15 mouse cellular contexts compared by ENCODE assay signal in the genomic region with DNA sequence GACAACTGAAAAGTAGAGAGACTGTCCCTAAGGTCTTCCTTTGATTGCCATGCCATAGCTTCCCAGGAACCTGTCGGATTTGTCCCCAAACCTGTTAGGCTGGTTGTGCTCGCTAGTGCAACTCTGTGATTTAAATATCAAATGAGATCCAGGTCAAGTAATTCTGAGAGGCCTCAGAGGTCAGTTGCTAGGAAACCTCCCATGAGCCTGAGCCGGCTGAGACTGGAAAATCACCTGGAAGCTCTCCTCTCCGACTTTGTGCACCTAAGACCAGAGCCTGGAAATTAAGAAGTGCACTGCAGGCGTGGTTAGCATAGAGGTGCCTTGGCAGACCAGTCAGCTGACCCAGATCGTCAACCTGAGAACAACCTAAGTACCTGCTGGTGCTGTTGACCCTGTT. TPM values are rescaled to one million over a fixed set of nuclear protein-coding genes. Genes with fewer than 3 reads are reported as not detected.
DNase-seq lines count a peak whose midpoint lies in the region; ATAC-seq and TF ChIP-seq lines count a peak whose summit lies in the region.
"Had no signal": no experiment of that assay in that cellular context is flagged by ENCODE, and none has a peak within 500 bp of the region (broad histone marks: within the 10 kb centered on the region; RNA-seq: fewer than 3 reads in every experiment).

No protein-coding gene starts in this region.

- WGBS in embryonic facial prominence, embryonic 10.5 days, result 39% methylated on average over 6 of the region's 6 CpGs
- 25% methylated on average over 6 of the region's 6 CpGs for WGBS in intestine, postnatal 0 days

- no peak overlapping the region for H3K9ac ChIP-seq in intestine, postnatal 0 days (ENCODE audit: low read depth, low read length)
- H3K9ac ChIP-seq: embryonic facial prominence, embryonic 13.5 days; forebrain, postnatal 0 days; limb, embryonic 13.5 days had no signal

- DNase-seq in embryonic facial prominence, embryonic 10.5 days (ENCODE audit: low spot score), result peak; percentile 43
- peak; percentile 69 to 86 for DNase-seq in kidney, postnatal 36 days
- DNase-seq in lung, postnatal 4 days, result peak; percentile 54 to 71
- no peak for DNase-seq in cerebellum, adult 18-20 months
- DNase-seq in urinary bladder, postnatal 10 days (ENCODE audit: low spot score), result no peak
- DNase-seq in adrenal gland, postnatal 14 days, result no peak
- DNase-seq: forebrain, postnatal 0 days; heart, postnatal 36 days; thymus, postnatal 25 days had no signal

- H3K36me3 ChIP-seq in embryonic facial prominence, embryonic 10.5 days (replicated peaks), result peaks cover 4% of the 10 kb centered on the region
- peaks cover 5% of the 10 kb centered on the region; the same call in 1 of the 2 replicates for H3K36me3 ChIP-seq in intestine, postnatal 0 days (ENCODE audit: control insufficient read depth, insufficient read depth)

- H3K9me3 ChIP-seq in embryonic facial prominence, embryonic 10.5 days, result peaks cover 4% of the 10 kb centered on the region; the same call in 1 of the 2 replicates
- H3K9me3 ChIP-seq in intestine, postnatal 0 days (ENCODE audit: control insufficient read depth), result no peaks in the 10 kb centered on the region
- H3K9me3 ChIP-seq: embryonic facial prominence, embryonic 13.5 days had no signal

- peak overlapping the region; percentile 31; the same call in 1 of the 2 replicates for H3K27ac ChIP-seq in embryonic facial prominence, embryonic 10.5 days (replicated peaks)
- H3K27ac ChIP-seq in intestine, postnatal 0 days (ENCODE audit: low read depth, low read length), result no peak overlapping the region
- H3K27ac ChIP-seq: embryonic facial prominence, embryonic 13.5 days; limb, embryonic 13.5 days had no signal

- H3K27me3 ChIP-seq in embryonic facial prominence, embryonic 10.5 days (replicated peaks; ENCODE audit: low read depth, poor library complexity, severe bottlenecking), result no peaks in the 10 kb centered on the region
- H3K27me3 ChIP-seq in intestine, postnatal 0 days (replicated peaks; ENCODE audit: control insufficient read depth, insufficient read depth, low read length), result no peaks in the 10 kb centered on the region; the same call in 1 of the 2 replicates
- H3K27me3 ChIP-seq: embryonic facial prominence, embryonic 13.5 days; limb, embryonic 13.5 days had no signal

- no peak overlapping the region for H3K4me3 ChIP-seq in embryonic facial prominence, embryonic 10.5 days
- no peak overlapping the region for H3K4me3 ChIP-seq in intestine, postnatal 0 days (ENCODE audit: low read depth, low read length)
- H3K4me3 ChIP-seq: embryonic facial prominence, embryonic 13.5 days; limb, embryonic 13.5 days; myocyte had no signal

- no peak for TF ChIP-seq CTCF in intestine, postnatal 0 days (IDR thresholded peaks at IDR 0.05; ENCODE audit: low read depth)

- H3K4me2 ChIP-seq in intestine, postnatal 0 days (replicated peaks; ENCODE audit: low read depth), result no peak overlapping the region
- H3K4me2 ChIP-seq: embryonic facial prominence, embryonic 13.5 days; limb, embryonic 13.5 days had no signal

- peak; percentile 52; the same call in 1 of the 2 replicates for ATAC-seq in intestine, postnatal 0 days
- ATAC-seq: forebrain, postnatal 0 days had no signal

- peaks cover 26% of the 10 kb centered on the region for H3K4me1 ChIP-seq in embryonic facial prominence, embryonic 10.5 days
- H3K4me1 ChIP-seq in intestine, postnatal 0 days (replicated peaks; ENCODE audit: control insufficient read depth, insufficient read depth, low read length), result no peaks in the 10 kb centered on the region

RNA-seq across cellular contexts. Expression of a gene that starts 41.0 kb away (rescaled TPM):
- polyA plus RNA-seq in embryonic facial prominence, embryonic 10.5 days (2016; fragmentation: Nextera tagmentation; extraction: Ambion mirVana), result 5.7 and 6.4 TPM in 2 replicates
- polyA plus RNA-seq in intestine, postnatal 0 days (2015; fragmentation: Nextera tagmentation; extraction: Ambion mirVana), result 0.04 and 0.07 TPM in 2 replicates
- not detected in 2 replicates for total RNA-seq in adrenal gland, postnatal 14 days (2021)
- total RNA-seq: granulocyte monocyte progenitor cell, adult 5-6 weeks; heart, postnatal 36 days; megakaryocyte, adult 5-6 weeks had no signal

Comparison
In these comparisons a context has a peak if more than half of its experiments do, and no peak if none do; other contexts are left out.
1. DNase-seq: peak in embryonic facial prominence, embryonic 10.5 days (single experiment), kidney, postnatal 36 days (2 of 2) and lung, postnatal 4 days (2 of 2); none in cerebellum, adult 18-20 months (0 of 2), urinary bladder, postnatal 10 days (single experiment) and adrenal gland, postnatal 14 days (single experiment).